Mouse (Mus musculus): ENCODE measurements around the gene Fgf11. TPM values are rescaled to one million over a fixed set of nuclear protein-coding genes. Genes with fewer than 3 reads are reported as not detected.
A peak's percentile ranks its signal among the peaks of the same experiment; 100 is the strongest.

Fgf11 gene
- total RNA-seq, 2 experiments from 2014 or later, result 0.21 to 0.52 TPM

GRCm38 (mm10) chr11:69758478-69758970 lies 43.1 kb downstream of the Fgf11 start, which contains the start of gene Polr2a:
Gene Polr2a, minus strand, starts transcription at chr11:69758637.
- peak; percentile 72 for ATAC-seq (replicated peaks; ENCODE audit: poor library complexity)

GRCm38 (mm10) chr11:69758090-69758456 lies 43.6 kb downstream of the Fgf11 start:
- ATAC-seq (replicated peaks; ENCODE audit: poor library complexity), result peak; percentile 57

- ATAC-seq (replicated peaks; ENCODE audit: poor library complexity), result peak; percentile 1; the same call in 1 of the 2 replicates
Measured at GRCm38 (mm10) chr11:69757303-69758089, 44.2 kb downstream of the Fgf11 start.

- ATAC-seq (replicated peaks; ENCODE audit: poor library complexity), result no peak
Measured at GRCm38 (mm10) chr11:69754701-69755100, 47.0 kb downstream of the Fgf11 start.

- ATAC-seq (replicated peaks; ENCODE audit: poor library complexity), result no peak
Measured at GRCm38 (mm10) chr11:69754233-69754632, 47.4 kb downstream of the Fgf11 start.

- no peak for ATAC-seq (replicated peaks; ENCODE audit: poor library complexity)
Measured at GRCm38 (mm10) chr11:69752686-69753085, 49.0 kb downstream of the Fgf11 start.

- 0 out of 2 replicates have a peak, but pooled peaks have one; percentile 20 for ATAC-seq (replicated peaks; ENCODE audit: poor library complexity)
Measured at GRCm38 (mm10) chr11:69751635-69752034, 50.0 kb downstream of the Fgf11 start.

Other genes with a start within 250 kb of the Fgf11 start
Only the 30 nearest of the 44 such genes appear.
- not detected in 2 replicates for gene Sox15, start 146.5 kb downstream of the Fgf11 start, total RNA-seq (2015)
- gene Sox15, start 146.5 kb downstream of the Fgf11 start, total RNA-seq (2017), result 0.95 TPM in 1 of 2 replicates, not detected in the other
- gene Mpdu1, start 139.2 kb downstream of the Fgf11 start, total RNA-seq (2015), result 28.6 and 37.5 TPM in 2 replicates
- 55.0 and 55.5 TPM in 2 replicates for gene Mpdu1, start 139.2 kb downstream of the Fgf11 start, total RNA-seq (2017)
- gene Cd68, start 135.7 kb downstream of the Fgf11 start, total RNA-seq (2015), result 33.1 and 39.3 TPM in 2 replicates
- 15.5 and 25.0 TPM in 2 replicates for gene Cd68, start 135.7 kb downstream of the Fgf11 start, total RNA-seq (2017)
- 1,029 and 1,055 TPM in 2 replicates for gene Eif4a1, start 129.4 kb downstream of the Fgf11 start, total RNA-seq (2015)
- 1,055 and 1,141 TPM in 2 replicates for gene Eif4a1, start 129.4 kb downstream of the Fgf11 start, total RNA-seq (2017)
- gene Senp3, start 119.8 kb downstream of the Fgf11 start, total RNA-seq (2015), result 140 and 145 TPM in 2 replicates
- 108 and 123 TPM in 2 replicates for gene Senp3, start 119.8 kb downstream of the Fgf11 start, total RNA-seq (2017)
- 28.5 and 31.9 TPM in 2 replicates for gene Tnfsf13, start 116.1 kb downstream of the Fgf11 start, total RNA-seq (2015)
- 49.4 and 53.7 TPM in 2 replicates for gene Tnfsf13, start 116.1 kb downstream of the Fgf11 start, total RNA-seq (2017)
- gene Tnfsf12, start 106.0 kb downstream of the Fgf11 start, total RNA-seq (2015), result 0.88 and 2.0 TPM in 2 replicates
- gene Tnfsf12, start 106.0 kb downstream of the Fgf11 start, total RNA-seq (2017), result 0.75 and 1.0 TPM in 2 replicates
- gene Tnfsfm13, start 105.8 kb downstream of the Fgf11 start, total RNA-seq (2015), result 7.5 and 9.4 TPM in 2 replicates
- gene Tnfsfm13, start 105.8 kb downstream of the Fgf11 start, total RNA-seq (2017), result 6.1 and 7.9 TPM in 2 replicates
- gene Polr2a, start 43.2 kb downstream of the Fgf11 start, total RNA-seq (2015), result 140 and 147 TPM in 2 replicates
- gene Polr2a, start 43.2 kb downstream of the Fgf11 start, total RNA-seq (2017), result 21.0 and 34.4 TPM in 2 replicates
- gene Slc35g3, start 39.9 kb downstream of the Fgf11 start, total RNA-seq (2015), result not detected in 2 replicates
- not detected in 2 replicates for gene Slc35g3, start 39.9 kb downstream of the Fgf11 start, total RNA-seq (2017)
- 1.3 and 1.5 TPM in 2 replicates for gene Zbtb4, start 35.9 kb downstream of the Fgf11 start, total RNA-seq (2015)
- gene Zbtb4, start 35.9 kb downstream of the Fgf11 start, total RNA-seq (2017), result 0.51 and 0.54 TPM in 2 replicates
- gene Chrnb1, start 5.9 kb downstream of the Fgf11 start, total RNA-seq (2015), result 0.24 and 1.6 TPM in 2 replicates
- gene Chrnb1, start 5.9 kb downstream of the Fgf11 start, total RNA-seq (2017), result 0.04 and 0.44 TPM in 2 replicates
- gene Tmem102, start 3.8 kb upstream of the Fgf11 start, total RNA-seq (2015), result not detected in 2 replicates
- not detected in 2 replicates for gene Tmem102, start 3.8 kb upstream of the Fgf11 start, total RNA-seq (2017)
- not detected in 2 replicates for gene Gm39566, start 13.4 kb upstream of the Fgf11 start, total RNA-seq (2015)
- not detected in 2 replicates for gene Gm39566, start 13.4 kb upstream of the Fgf11 start, total RNA-seq (2017)
- not detected in 2 replicates for gene Spem2, start 16.6 kb upstream of the Fgf11 start, total RNA-seq (2015)
- not detected in 2 replicates for gene Spem2, start 16.6 kb upstream of the Fgf11 start, total RNA-seq (2017)
- gene Spem1, start 20.3 kb upstream of the Fgf11 start, total RNA-seq (2015), result not detected in 2 replicates
- gene Spem1, start 20.3 kb upstream of the Fgf11 start, total RNA-seq (2017), result 0.79 TPM in 1 of 2 replicates, not detected in the other
- gene Nlgn2, start 35.9 kb upstream of the Fgf11 start, total RNA-seq (2015), result 8.4 and 10.8 TPM in 2 replicates
- 3.5 and 6.2 TPM in 2 replicates for gene Nlgn2, start 35.9 kb upstream of the Fgf11 start, total RNA-seq (2017)
- 240 and 307 TPM in 2 replicates for gene Tmem256, start 36.7 kb upstream of the Fgf11 start, total RNA-seq (2015)
- gene Tmem256, start 36.7 kb upstream of the Fgf11 start, total RNA-seq (2017), result 174 and 238 TPM in 2 replicates
- gene Plscr3, start 44.5 kb upstream of the Fgf11 start, total RNA-seq (2015), result 60.6 and 62.2 TPM in 2 replicates
- 29.1 and 32.9 TPM in 2 replicates for gene Plscr3, start 44.5 kb upstream of the Fgf11 start, total RNA-seq (2017)
- 0.32 TPM in 1 of 2 replicates, not detected in the other for gene Tnk1, start 56.9 kb upstream of the Fgf11 start, total RNA-seq (2015)
- gene Tnk1, start 56.9 kb upstream of the Fgf11 start, total RNA-seq (2017), result 0.54 TPM in 1 of 2 replicates, not detected in the other
- gene Tmem95, start 76.2 kb upstream of the Fgf11 start, total RNA-seq (2015), result not detected in 2 replicates
- not detected in 2 replicates for gene Tmem95, start 76.2 kb upstream of the Fgf11 start, total RNA-seq (2017)
- 1.1 and 2.3 TPM in 2 replicates for gene Kctd11, start 79.5 kb upstream of the Fgf11 start, total RNA-seq (2015)
- 0.88 and 1.9 TPM in 2 replicates for gene Kctd11, start 79.5 kb upstream of the Fgf11 start, total RNA-seq (2017)
- gene Acap1, start 93.7 kb upstream of the Fgf11 start, total RNA-seq (2015), result 23.6 and 24.7 TPM in 2 replicates
- 59.2 and 67.5 TPM in 2 replicates for gene Acap1, start 93.7 kb upstream of the Fgf11 start, total RNA-seq (2017)
- gene 2810408A11Rik, start 99.1 kb upstream of the Fgf11 start, total RNA-seq (2015), result 1.9 and 3.0 TPM in 2 replicates
- gene 2810408A11Rik, start 99.1 kb upstream of the Fgf11 start, total RNA-seq (2017), result 1.7 and 6.6 TPM in 2 replicates
- gene Neurl4, start 99.2 kb upstream of the Fgf11 start, total RNA-seq (2015), result 9.5 and 11.0 TPM in 2 replicates
- 20.2 and 21.6 TPM in 2 replicates for gene Neurl4, start 99.2 kb upstream of the Fgf11 start, total RNA-seq (2017)
- 106 and 114 TPM in 2 replicates for gene Gps2, start 112.0 kb upstream of the Fgf11 start, total RNA-seq (2015)
- gene Gps2, start 112.0 kb upstream of the Fgf11 start, total RNA-seq (2017), result 46.2 and 56.3 TPM in 2 replicates
- 1,355 and 1,412 TPM in 2 replicates for gene Eif5a, start 120.1 kb upstream of the Fgf11 start, total RNA-seq (2015)
- gene Eif5a, start 120.1 kb upstream of the Fgf11 start, total RNA-seq (2017), result 1,221 and 1,257 TPM in 2 replicates
- 0.32 TPM in 1 of 2 replicates, not detected in the other for gene Ybx2, start 133.9 kb upstream of the Fgf11 start, total RNA-seq (2015)
- not detected in 2 replicates for gene Ybx2, start 133.9 kb upstream of the Fgf11 start, total RNA-seq (2017)
- gene Slc2a4, start 146.3 kb upstream of the Fgf11 start, total RNA-seq (2015), result 0.22 TPM in 1 of 2 replicates, not detected in the other
- gene Slc2a4, start 146.3 kb upstream of the Fgf11 start, total RNA-seq (2017), result not detected in 2 replicates
- not detected in 2 replicates for gene Cldn7, start 162.9 kb upstream of the Fgf11 start, total RNA-seq (2015)
- gene Cldn7, start 162.9 kb upstream of the Fgf11 start, total RNA-seq (2017), result not detected in 2 replicates